Mouse (Mus musculus): ENCODE data around the gene Rcbtb2.
A peak's percentile ranks its signal among the peaks of the same experiment; 100 is the strongest.

The Rcbtb2 gene

DNA sequence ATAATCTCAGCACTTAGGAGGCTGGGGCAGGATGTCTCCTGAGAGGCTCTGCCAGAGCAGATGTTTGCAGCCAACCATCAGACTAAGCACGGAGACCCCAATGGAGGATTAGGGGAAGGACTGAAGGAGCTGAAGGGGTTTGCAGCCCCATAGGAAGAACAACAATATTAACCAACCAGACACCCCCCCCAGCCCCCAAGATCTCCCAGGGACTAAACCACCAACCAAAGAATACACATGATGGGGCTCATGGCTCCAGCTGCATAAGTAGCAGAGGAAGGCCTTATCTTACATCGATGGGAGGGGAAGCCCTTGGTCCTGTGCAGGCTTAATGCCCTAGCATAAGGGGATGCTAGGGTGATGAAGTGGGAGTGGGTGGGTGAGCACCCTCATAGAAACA lies 6.5 kb upstream of the Rcbtb2 start:
- DNase-seq (ENCODE audit: low read depth, low spot score) = no peak

DNA sequence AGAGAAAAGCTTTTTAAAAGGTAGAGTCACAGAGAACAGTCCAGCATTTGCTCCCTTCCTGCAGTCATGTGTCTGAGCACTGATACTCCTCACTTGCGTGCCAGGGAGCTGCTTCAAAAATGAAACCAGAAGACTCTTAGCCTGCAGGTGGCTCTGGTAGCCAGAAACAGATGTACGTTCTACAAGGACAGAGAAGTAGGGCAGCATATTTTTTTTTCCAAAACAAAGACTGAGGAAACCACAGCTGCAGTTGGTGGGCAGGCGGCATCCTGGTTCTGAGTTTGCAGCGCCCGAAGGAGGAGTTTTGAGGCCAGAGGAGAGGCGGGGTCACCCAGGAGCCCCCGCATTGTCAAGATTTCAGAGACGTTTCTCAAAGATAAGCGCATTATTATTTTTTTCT lies 5.9 kb upstream of the Rcbtb2 start:
- DNase-seq (ENCODE audit: low read depth, low spot score) = no peak

DNA sequence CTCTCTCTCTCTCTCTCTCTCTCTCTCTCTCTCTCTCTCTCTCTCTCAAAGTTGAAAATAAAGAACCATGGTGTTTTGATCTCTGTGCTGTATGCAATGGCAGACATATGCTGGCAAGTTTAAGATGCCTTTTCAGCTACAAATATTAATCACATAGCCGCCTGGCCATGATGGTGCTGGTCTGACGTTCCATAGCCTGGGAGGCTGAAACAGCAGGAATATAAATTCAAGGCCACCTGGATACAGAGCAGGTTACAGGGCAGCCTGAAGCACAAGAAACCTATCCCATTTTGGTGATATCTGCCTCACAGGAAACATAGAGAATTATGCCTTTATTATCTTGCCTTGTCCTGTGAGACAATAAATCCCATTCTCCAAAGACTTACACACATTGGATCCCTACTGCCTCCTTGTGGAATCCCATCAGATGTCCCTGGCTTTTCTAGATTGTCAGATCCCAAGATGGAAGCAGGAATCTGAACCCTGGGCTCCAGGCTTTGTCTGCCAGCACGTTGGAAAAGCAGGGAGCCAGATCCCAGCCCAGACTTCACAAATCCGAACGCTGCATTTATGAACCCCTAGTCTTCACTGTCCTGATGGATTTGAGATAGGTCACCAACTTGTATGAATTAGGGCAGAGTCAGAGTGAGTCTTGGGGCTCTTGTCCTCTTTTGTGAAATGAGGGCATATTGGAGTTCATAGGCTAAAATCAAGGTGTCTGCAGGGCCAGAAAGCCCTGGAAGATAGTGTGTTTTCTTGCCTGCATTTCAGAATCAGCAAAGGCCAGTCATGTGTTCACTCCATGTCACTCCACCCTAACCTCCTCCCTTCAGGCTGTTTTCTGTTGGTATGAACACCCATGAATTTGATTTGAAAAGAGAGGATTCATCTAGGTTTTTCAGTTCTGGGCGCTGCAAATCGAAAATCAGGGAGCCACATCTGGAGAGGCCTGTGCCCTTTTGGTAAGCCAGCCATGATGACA lies 5.1 kb upstream of the Rcbtb2 start:
- DNase-seq (ENCODE audit: low read depth, low spot score) = no peak

DNA sequence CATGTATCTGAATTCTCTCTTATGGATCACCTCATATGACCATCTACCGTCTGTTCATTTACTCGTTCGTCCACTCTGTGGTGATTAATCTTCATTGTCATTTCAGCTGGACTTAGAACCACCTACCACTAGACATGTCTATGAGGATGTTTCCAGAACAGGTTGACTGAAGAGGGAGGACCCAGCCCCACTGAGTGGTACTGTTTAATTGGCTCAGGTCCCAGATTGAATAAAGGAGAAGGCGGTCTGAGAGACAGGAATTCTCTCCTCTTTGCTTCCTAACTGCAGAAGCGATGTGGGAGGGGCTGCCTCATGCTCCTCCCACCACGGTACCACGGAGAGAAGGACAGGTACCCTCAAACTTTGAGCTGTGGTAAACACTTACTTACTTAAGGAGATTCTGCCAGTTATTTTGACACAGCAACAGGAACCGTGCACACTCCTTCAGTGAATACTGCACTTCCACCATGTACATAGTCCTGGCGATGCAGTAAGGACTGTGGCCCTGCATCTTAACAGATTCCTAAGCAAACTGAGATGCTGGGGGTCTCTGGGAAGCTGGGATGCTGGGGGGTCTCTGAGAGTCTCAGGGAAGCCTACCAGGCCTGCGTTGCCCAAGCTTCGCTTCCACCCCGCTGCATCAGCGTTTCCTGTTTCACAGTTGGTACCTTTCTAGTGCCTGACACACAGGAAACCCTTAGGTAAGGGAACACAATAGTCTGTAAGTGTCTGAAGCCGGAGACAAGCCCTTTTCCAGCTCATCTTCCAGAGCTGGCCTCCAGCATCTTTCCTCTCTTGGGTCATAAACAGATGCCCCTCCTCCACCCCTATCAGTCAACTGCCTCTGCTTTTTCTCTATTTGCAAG lies 4.1 kb upstream of the Rcbtb2 start:
- DNase-seq (ENCODE audit: low read depth, low spot score) = no peak

DNA sequence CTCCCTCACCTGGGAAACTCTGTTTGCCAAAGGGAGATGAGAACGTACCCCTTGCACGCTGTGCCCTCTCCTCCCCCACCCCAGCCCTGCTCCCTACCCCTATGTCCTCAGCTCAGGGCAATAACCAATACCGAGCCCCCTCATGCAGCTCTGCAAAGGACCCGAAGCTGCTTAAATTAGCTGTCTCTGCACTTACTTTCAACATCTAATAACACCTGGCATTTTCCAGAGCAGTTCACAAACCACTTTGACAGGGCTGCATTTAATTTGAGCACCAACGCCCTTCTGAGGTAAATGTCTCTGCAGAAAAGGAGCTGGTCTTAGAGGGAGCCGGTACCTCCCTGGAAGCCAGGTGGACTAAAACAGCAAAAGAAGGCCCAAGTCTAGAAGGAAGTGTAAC lies 3.4 kb upstream of the Rcbtb2 start:
- DNase-seq (ENCODE audit: low read depth, low spot score) = no peak

DNA sequence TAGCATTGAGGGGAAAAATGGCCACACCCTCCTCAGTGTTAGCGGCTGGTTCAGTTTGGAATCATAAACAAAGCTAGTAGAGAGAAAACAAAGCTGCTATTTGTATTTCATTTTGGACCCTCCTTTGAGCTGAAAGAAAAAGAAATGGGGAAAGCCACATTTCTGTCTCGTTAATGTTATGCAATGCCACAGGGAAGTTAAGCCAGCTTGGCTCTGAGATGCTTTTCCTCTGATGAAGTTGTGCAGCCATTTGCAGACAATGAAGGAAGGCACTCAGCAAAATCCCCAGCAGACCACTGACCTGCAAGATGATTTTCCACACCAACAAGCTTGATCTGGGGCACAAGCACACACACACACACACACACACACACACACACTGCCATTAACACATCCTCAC lies 2.9 kb upstream of the Rcbtb2 start:
- no peak for DNase-seq (ENCODE audit: low read depth, low spot score)

DNA sequence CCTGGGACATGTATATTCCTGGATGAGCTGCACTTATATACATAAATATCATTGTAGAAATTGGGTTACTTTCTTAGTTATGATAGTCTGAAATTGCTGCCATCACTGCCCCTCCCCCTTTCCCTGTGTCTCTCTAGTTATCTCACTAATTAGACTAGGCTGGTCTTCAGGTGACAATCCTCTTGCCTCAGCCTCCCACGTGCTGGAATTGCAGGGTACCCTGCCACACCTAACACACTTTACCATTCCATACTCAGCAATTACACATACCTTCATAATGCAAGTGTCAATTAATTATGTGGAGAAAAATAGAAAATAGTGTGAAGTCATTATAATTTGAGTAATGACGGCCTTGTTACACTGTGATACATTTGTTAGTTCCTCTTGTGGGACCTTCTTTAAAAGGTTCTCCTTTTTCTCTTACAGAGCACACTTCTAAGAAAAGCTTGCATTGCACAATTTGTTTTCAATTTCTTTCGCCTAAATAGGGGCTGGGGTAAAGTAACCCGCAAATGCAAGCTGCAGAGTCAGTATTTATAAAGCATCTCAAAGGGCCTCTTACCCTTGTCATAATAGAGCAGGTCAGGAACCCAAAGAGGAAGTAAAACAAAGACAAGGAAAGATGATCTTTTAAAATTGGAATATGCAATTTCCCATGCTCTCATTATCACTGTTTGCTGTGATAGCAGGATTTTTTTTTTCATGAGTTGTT lies 470 bp upstream of the Rcbtb2 start:
- DNase-seq (ENCODE audit: low read depth, low spot score) = no peak

DNA sequence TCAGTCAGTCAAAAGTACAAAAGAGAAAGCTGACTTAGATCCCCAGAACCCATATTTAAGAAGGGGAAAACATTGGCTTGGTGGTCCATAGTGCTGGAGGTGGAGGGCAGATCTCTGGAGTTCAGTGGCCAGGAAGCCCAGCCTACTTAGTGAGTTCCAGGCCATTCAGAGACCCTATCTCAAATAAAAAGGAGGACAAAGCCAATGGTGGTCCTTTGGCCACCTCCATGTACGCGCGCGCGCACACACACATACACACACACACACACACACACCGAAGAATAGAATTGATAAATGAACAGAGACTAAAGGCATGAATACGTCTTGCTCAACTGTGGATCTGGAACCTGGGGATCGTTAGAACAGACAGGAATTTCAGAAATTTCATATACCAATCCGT lies 544 bp downstream of the Rcbtb2 start:
- DNase-seq (ENCODE audit: low read depth, low spot score) = no peak

DNA sequence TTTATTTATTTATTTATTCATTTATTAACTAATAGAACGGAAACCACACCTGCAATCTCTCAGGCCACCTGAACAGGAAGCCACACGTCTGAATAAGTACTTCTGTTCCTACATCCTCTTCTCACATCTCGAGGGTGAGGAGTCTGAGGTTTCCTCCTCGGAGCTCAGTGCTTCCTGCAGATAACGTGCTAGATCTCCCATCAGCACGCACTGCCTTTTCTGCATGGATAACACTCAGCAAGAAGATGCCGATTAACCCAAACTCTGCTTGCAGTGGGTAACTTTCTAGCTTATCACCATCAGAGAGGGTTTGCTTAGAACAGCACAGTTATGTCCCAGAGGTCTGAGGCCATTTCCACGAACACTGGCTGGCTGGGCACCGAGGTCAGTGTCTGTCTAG lies 949 bp downstream of the Rcbtb2 start:
- no peak for DNase-seq (ENCODE audit: low read depth, low spot score)

DNA sequence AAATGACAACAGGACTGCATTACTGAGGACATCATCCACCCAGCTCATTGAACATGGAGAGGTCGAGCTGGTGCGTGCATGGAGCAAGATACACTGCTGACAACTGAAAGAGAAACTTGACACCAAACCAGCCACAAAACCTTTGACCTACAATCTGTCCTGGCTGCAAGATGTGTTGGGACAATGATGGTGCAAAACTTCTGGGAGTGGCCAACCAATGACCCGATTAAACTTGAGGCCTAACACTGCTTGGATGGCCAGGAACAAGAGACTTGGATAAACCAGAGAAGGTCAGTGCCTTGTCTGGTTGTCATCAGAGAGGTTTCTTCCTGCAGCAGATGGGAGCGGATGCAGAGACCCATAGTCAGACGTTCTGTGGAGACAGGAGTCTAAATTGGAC lies 7.7 kb downstream of the Rcbtb2 start:
- DNase-seq (ENCODE audit: low read depth, low spot score) = no peak

DNA sequence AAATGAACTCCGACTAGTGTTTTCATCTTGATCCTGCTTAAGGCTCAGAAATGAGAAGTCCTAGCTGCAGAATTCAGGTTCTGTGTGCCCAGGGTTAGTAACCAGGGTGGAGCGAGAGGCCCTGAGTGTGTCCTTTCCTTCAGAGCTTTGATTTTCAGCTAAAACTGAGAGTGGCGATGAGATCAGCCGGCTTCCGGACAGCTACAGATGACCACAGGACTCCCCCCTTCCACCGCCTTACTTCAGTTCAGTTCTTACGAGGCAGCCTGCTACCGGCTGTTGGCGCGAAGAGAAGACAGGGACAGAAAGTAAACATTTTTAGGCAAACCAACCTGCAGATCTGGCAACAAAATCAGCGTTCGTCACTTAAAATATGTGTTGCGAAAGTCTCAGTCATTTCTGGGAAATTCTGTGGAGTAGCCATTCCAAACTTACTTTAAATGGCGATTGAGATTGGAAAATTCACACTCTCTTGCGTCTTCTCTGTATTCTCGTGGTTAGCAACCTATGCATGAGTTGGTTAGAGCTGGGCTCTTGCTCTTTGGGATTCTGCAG lies 9.1 kb downstream of the Rcbtb2 start:
- DNase-seq (ENCODE audit: low read depth, low spot score) = no peak

DNA sequence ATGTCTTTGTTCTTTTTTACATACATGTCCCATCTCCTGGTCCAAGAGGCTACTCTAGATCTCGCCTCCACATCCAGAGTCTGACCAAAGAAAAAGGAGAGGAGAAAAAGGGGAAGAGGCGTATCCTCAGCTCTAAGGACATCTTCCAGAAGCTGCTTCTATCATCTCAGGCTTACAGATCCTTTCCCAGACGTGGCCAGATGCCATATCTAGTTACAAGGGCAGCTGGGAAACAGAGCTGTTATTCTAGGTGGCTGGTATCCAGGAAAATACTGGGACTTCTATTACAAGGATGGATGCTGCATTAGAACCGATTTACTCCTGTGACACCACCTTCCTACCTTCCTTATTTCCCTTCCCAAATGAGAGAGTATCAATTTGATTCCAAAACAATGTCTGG lies 9.9 kb downstream of the Rcbtb2 start:
- no peak for DNase-seq (ENCODE audit: low read depth, low spot score)

DNA sequence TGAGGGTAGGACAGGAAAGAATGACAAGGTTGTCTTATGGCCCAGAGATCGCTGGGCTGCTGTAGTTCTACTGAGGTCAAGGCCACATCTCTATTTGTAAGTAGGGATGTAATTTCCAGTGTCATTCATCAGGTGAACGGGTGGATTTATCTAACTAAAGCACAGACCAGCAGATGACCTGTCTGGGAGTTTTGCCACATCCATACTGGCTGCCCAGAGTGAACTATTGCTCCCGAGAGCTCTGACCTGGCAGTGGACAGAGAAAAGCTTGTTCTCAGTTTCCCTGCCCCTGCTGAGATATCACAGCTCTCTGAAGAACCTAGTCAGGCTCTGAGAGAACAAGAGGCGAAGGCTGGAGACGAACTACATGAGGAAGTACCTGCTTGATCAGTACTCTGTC lies 14.4 kb downstream of the Rcbtb2 start:
- DNase-seq (ENCODE audit: low read depth, low spot score) = no peak

DNA sequence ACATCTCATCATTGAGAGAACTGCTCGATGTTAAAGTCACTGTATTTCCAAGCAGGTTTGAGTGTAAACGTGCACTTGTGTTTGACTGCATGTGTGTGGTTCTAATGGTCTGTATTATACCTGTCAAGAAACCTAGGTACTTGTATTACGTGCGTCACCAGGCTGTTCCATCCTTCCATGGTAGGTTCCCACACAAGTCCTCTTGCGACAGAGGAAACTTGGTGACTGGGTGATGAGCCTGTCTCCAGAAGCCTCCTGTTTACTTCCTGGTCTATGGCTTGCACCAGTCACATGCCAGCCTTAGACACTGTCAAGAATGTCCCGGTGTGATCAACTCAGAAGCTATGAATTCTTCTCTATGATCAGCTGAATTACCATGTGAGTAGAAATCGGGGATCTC lies 15.6 kb downstream of the Rcbtb2 start:
- no peak for DNase-seq (ENCODE audit: low read depth, low spot score)

DNA sequence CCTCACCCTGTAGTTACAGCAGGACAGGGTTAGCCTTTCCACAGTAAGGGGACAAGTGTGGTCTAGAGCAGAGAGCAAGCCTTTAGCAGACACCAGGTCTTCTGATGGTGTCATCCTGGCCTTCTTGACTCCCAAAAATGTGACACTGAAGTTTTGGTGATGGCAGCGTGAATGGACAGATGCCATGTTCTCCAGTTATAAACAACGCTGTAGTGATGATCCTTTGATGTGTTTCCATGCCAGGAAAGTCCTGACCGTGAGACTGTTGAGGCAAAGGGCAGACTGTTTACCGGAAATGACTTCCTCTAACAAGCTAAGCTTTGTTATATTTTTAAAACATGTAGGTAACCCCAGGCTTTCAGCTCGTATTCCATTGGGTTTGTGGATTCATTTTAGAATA lies 17.0 kb downstream of the Rcbtb2 start:
- no peak for DNase-seq (ENCODE audit: low read depth, low spot score)

DNA sequence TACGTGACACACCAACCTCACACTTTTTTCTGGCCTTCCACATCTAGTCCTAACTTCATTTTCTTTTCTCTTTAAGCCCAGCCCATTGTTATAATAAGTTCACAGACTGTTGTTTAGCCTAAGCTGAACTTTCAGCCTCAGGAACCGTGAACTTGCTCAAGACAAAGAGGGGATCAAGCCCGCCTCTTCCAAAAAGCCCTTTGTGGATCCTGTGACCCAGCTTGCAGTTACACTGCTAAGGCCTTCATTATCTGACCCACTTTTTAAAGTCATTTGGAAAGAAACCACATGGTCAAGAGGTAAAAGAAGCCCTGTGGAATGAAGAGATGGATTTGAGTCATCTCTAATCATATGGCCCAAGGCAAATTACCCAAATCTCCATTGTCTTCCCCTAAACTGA lies 19.0 kb downstream of the Rcbtb2 start:
- DNase-seq (ENCODE audit: low read depth, low spot score) = no peak

DNA sequence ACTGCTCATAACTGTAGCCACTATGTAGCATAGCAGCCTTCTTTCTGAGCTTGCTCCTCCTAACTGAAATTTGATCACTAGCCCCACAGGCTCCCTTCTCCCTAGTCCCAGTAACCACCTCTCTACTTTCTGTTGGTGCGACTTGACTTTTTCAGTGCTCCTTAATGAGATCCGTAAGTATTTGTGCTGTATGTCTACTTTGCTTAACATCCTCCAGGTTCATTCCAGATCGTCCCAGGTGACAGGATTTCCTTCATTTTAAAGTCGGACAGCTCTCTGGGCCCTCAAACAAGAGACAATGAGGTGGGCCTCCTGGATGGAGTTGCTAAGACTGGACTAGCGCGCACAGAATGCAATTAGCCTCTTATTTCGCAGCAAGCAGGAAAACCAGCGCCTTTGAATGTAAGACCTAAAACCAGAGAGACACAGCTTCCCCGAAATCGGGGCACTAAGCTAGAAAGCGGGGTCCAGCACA lies 19.6 kb downstream of the Rcbtb2 start:
- DNase-seq (ENCODE audit: low read depth, low spot score) = no peak

DNA sequence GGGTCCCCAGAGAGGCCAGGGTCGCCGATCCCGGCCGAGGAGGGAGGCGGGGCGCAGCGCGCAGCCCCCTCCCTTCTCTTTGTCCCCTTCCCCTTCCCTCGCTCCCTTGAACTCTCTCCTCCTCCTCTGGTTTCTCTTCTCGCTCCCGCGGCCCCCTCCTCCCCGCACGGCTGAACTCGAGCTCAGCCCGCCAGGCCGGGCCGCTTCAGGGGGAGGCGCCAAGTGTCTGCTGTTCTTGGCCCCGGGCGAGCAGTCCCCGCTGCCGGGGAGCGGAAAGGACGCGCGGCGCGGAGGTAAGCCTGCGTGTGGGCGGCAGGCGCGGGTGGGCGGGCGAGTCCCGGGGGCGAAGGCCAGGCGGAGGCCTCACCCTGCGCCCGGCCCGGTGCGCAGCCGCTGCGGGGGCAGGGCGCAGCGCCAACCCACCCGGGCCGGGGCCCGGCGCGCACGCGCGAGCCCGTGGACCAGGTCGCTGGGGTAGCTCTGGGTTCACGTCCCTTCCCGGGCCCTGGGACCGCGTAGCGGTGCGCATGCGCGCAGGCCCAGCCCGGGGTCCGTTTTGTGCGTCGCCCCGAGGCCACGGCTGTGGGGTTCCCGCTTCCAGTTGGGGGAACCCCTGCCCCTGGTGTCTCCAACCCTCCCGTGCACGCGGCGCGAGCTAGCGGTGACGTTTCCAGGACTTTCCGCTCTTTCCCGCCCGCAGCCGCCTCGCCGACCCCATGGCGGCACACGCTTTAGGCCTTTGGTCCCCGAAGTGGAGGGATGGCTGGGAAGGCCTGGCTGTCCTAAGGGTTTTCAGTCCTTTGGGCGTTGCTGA lies 20.3 kb downstream of the Rcbtb2 start:
- peak; percentile 1 for DNase-seq (ENCODE audit: low read depth, low spot score)

DNA sequence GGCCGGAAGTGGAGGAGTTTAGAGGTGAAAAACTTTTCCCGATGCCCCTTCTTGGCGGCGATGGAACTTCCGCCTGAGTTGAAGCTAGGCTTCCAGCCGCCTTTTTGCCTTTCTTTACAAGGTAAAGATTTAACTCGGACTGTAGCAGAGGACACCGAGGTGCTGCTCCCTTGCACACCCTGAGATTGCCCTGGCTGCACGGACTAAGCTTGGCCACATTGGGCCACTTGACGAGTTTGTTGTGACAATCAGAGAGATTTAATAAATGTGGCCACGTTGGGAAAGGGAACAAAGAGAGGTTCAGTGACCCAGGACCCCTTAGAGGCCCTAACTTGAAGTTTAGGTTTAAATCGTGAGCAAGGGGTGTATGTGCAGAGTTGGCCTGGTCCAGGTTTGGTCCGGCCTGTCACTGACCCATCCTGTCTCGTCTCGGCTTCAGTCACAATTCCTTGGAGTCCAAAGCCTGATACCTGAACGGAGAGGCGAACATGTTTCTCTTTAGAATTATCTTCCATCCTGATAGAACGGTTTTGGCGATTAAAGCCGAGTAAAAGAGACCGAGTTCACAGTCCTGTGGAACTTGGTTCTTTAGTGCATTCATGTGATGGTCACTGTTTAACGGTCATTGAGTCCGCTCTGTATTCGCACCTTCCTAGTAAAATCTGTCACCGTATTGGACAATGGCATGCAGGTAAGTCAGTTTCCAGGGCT lies 21.0 kb downstream of the Rcbtb2 start:
- no peak for DNase-seq (ENCODE audit: low read depth, low spot score)

DNA sequence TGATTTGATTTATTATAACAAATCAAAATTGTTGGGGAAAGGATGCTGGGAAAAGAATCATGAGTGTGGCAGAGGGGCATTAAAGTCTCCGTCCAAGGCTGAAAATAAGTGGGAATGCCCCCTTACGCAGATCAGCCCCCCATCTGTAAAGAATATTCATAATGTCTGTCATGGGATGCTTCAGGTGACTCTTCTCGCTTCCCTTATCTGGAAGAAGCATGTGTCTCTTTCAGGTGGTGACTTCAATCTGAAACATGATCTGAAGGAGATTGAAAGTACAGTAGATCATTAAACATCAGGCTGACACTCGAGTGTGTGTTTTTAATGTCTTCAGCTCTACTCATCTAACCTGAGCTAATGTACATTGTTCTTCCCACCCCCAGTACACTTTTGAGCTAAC lies 22.7 kb downstream of the Rcbtb2 start:
- DNase-seq (ENCODE audit: low read depth, low spot score) = no peak

Data from c-Kit-negative CD71-positive TER-119-positive erythroid progenitor cells, embryonic 14.5 days (primary cell).